Mouse (Mus musculus) thymus, postnatal 10 days (tissue): ENCODE results near the gene Olfr1124.
"Not testable (repeated sequence)": the region's sequence is repeated elsewhere in the genome, so short reads cannot be mapped to it uniquely, and the experiment has no call there.

Experiments
- DNase-seq, 2 experiments: peaks; one replicate each; pipeline ENCODE4 v3.0.0; 2021; ENCODE audit warnings: low spot score in 2 of 2

Olfr1124 gene

DNA sequence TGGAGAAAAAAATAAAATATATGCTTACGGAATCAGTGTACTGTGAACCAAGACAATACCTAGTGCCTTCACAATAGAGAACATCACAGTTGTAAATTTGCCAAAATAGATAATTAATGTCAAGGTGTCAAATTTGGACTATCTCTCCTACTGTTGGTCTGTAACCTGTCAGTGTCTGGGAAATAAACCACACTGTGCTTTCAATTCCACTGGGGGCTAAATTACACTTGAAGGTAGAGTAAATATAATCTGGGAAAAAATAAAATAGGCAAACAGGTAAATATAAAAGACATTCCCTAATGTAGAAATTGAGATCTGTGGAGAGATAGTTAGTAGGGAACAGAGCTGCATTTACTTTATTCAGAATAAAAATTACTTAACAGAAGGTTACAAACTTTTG, at the start of gene Olfr1124:
Gene Olfr1124 (plus strand): TSS at position 301 of the 400 bp plus-strand sequence.
- no peak for DNase-seq

GRCm38 (mm10) chr2:87383935-87384334, 46.1 kb upstream of the Olfr1124 start:
- no peak for DNase-seq

DNA sequence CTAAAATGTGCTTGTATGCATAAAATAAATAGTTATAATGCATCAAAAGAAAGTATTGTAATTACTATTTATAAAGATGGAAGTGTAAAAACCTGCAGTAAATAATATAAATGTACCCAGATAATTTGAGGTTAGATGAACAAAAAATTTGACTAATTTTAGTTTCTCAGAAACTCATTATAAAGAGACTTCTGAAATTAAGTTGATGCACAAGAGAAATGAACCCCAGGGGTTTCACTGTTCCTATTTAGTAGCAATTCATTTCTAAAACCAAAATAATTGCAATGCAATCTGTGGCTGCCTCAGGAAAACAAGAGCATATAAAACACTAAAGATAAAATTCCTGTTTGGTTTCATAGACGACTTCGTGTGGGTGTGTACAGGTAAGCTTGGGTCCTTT, 44.5 kb upstream of the Olfr1124 start, which contains the start of gene Olfr1122:
Gene Olfr1122 (plus strand): TSS at position 301 of the 400 bp plus-strand sequence.
- DNase-seq: no peak

DNA sequence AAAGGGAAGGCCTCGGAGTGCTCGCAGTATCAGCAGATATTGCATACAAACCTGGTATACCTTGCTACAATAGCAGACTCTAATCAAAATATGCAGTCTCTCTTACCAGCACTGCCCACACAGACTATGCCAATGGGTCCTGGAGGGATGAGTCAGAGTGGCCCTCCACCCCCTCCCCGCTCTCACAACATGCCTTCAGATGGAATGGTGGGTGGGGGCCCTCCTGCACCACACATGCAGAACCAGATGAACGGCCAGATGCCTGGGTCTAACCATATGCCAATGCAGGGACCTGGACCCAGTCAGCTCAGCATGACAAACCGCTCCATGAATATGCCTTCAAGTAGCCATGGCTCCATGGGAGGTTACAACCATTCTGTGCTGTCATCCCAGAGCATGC, 36.5 kb upstream of the Olfr1124 start:
- not testable (repeated sequence) for DNase-seq

- DNase-seq: not testable (repeated sequence)
Observed at GRCm38 (mm10) chr2:87394686-87395085, 35.4 kb upstream of the Olfr1124 start.

GRCm38 (mm10) chr2:87416335-87416734, 13.7 kb upstream of the Olfr1124 start, which contains the start of gene Olfr1123:
Gene Olfr1123, plus strand, starts transcription at chr2:87416635.
- DNase-seq: no peak

DNA sequence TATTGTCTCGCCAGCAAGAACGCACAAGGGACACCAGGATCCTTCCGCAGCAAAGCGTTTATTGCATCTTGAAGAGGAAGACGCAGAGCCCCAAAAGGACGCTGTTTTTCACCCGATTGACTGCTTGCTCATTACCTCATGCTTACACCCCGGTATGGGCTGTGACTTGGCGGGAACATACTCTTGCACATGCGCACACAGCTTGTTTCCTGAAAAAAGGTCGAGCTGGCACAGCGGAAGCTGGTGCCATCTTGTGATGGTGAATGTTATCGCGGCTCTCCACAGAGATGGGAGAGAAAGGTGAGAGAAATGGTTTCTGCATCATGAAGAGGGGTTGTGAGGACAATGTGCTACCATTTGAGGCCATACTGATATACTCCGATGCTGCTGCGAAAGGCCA, 7.7 kb downstream of the Olfr1124 start:
- no peak for DNase-seq

DNA sequence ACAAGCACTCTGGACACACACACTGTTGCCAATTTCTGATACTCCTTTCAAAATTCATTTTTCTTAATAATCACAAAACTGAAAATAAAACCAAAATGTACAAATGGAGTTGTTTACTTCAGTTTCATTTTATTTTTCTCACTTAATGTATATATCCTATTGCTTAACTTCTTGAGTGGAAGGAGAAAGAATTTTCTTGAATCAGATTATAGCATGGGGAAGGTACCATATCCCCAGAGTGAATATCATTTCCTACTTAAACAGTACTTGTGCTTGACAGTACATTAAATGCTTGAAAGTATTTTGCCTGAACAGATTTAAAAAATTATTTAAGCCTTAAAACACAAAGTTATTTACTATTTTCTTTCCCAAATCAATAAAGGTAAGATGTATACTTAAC, 23.6 kb downstream of the Olfr1124 start, which contains the start of gene Olfr1126:
Gene Olfr1126 (plus strand): TSS at position 301 of the 400 bp plus-strand sequence.
- DNase-seq: no peak

DNA sequence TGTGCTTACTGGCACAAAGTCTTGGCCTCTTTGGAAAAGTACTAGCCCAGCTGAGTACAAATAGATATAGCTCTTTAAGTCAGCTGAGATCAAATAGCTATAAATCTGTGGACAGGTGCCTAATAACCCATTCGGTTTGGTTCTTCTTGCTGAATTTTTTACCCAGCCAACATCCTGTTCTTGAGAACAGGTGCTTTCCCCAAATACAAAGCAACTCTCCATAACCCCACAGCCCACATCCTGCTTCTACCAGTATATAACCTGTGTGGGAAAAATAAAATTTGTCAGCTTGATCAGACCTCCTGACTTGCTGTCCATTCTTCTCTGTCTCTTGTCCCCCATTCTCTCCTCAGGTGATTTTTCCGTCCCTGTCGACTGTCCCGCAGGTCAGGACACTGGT, 31.7 kb downstream of the Olfr1124 start:
- no peak for DNase-seq

DNA sequence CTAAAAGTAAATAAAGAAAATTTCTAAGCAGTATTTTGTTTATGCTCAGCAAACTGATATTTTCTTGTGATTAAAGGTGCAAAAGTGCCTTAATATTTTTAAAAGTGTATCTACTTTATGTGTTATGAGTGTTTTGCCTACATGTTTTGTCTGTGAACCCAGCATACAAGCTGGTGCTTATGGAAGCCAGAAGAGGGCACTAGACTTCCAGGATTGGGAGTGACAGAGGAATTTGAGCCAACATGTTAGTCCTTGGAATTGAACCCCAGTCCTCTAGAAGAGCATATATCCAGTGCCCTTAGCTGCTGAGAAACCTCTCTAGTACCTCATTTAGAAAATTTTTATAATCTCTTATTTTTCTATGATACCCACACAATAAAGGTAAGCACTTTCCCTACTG, 50.1 kb downstream of the Olfr1124 start:
- no peak for DNase-seq

GRCm38 (mm10) chr2:87481158-87481557, 51.1 kb downstream of the Olfr1124 start:
- no peak for DNase-seq

DNA sequence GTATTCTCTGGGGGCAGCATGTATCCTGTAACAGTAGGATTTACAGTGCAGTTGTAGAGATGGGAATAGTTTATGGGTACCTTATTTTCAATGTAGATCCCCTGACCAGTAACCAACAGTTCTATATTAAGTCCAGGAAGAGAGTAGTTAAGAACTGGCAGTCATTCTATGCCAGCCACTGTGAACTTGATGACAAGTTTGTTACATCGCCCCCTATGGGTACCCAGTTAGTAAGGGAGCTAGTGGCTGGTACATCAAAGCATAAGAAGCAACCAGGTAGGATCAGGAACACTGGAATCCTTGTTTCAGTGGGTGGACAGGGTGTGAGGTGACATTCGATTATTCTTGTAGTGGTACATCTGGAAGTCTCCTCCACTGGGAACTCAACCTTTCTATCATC, 52.2 kb downstream of the Olfr1124 start:
- no peak for DNase-seq
